Mouse (Mus musculus) CH12.LX (cell line): ENCODE measurements around the gene Rad23a. TPM values are rescaled to one million over a fixed set of nuclear protein-coding genes. Genes with fewer than 3 reads are reported as not detected.

ENCODE experiments used
- DNase-seq: peaks from one replicate; pipeline ENCODE4 v3.0.0-alpha.2; 2013; ENCODE audit errors: extremely low read depth
- H3K27ac ChIP-seq: 2 replicates; pipeline ENCODE4 v1.5.1; 2012; ENCODE audit warnings: low read depth, mild to moderate bottlenecking, control low read depth, moderate library complexity; ENCODE audit not compliant: insufficient read depth
- H3K27me3 ChIP-seq: replicated peaks from 2 replicates; pipeline ENCODE3; 2012; ENCODE audit warnings: inconsistent platforms
- H3K36me3 ChIP-seq, 2 experiments: replicated peaks in 1 of 2; 2 replicates each; pipeline versions ENCODE3 to v1.6.1; 2012; ENCODE audit warnings: inconsistent platforms in 1 of 2, low read length in 1 of 2, mild to moderate bottlenecking in 1 of 2, mixed read lengths in 1 of 2, moderate library complexity in 1 of 2; ENCODE audit not compliant: control insufficient read depth in 1 of 2, insufficient read depth in 1 of 2
- H3K4me1 ChIP-seq, 2 experiments: 2 replicates each; pipeline ENCODE4 v1.6.1; 2012; ENCODE audit warnings: inconsistent platforms in 1 of 2, moderate library complexity in 1 of 2; ENCODE audit not compliant: insufficient read depth in 2 of 2, control insufficient read depth in 1 of 2
- H3K4me2 ChIP-seq: 2 replicates; pipeline ENCODE4 v1.6.1; 2012; ENCODE audit warnings: low read depth, mild to moderate bottlenecking, control low read depth; ENCODE audit not compliant: poor library complexity, insufficient read depth, severe bottlenecking
- H3K4me3 ChIP-seq, 3 experiments: fragments of 150-350 bp in 1 of 3; sonication (generic) in 1 of 3; replicated peaks in 1 of 3; 2 replicates each; pipeline versions ENCODE3 to v1.5.1; 2011 to 2012; ENCODE audit warnings: low read depth in 2 of 3, low read length in 2 of 3, mild to moderate bottlenecking in 2 of 3, moderate library complexity in 2 of 3, control low read depth in 1 of 3, improper control_type of control experiment in 1 of 3, inconsistent platforms in 1 of 3, mixed read lengths in 1 of 3; ENCODE audit not compliant: poor library complexity in 1 of 3
- H3K79me2 ChIP-seq: replicated peaks from 2 replicates; pipeline ENCODE4 v1.6.1; 2012; ENCODE audit warnings: mild to moderate bottlenecking, moderate library complexity; ENCODE audit not compliant: control insufficient read depth, poor library complexity, insufficient read depth, severe bottlenecking; ENCODE audit errors: extremely low read depth
- H3K9ac ChIP-seq: 2 replicates; pipeline ENCODE4 v1.6.1; 2012; ENCODE audit warnings: low read depth, mild to moderate bottlenecking, control low read depth, moderate library complexity; ENCODE audit not compliant: insufficient read depth
- H3K9me3 ChIP-seq: replicated peaks from 2 replicates; pipeline ENCODE3; 2012; ENCODE audit warnings: low read length, inconsistent platforms, mixed read lengths
- BHLHE40 ChIP-seq: IDR thresholded peaks from 2 replicates; pipeline ENCODE4 v1.6.1; 2011; ENCODE audit warnings: mild to moderate bottlenecking, low read depth, low read length, improper control_type of control experiment
- CHD2 ChIP-seq: IDR thresholded peaks from 2 replicates; pipeline ENCODE4 v1.6.1; 2011; ENCODE audit warnings: low read length, improper control_type of control experiment
- CTCF ChIP-seq, 2 experiments: IDR thresholded peaks in 1 of 2; conservative IDR thresholded peaks in 1 of 2; 2 replicates each; pipeline ENCODE4 v1.5.1; 2011 to 2012; ENCODE audit warnings: low read depth in 2 of 2, low read length in 2 of 2, improper control_type of control experiment in 1 of 2, inconsistent platforms in 1 of 2, mild to moderate bottlenecking in 1 of 2, moderate library complexity in 1 of 2
- ELF1 ChIP-seq: IDR thresholded peaks from 2 replicates; pipeline ENCODE4 v1.6.1; 2014; ENCODE audit warnings: low read depth, mild to moderate bottlenecking, inconsistent platforms, low read length, improper control_type of control experiment
- ETS1 ChIP-seq: conservative IDR thresholded peaks from 2 replicates; pipeline ENCODE4 v1.6.1; 2012; ENCODE audit warnings: low read depth, mild to moderate bottlenecking, inconsistent platforms, low read length, improper control_type of control experiment, moderate library complexity
- HCFC1 ChIP-seq: IDR thresholded peaks from 2 replicates; pipeline ENCODE4 v1.6.1; 2012; ENCODE audit warnings: low read depth, mild to moderate bottlenecking, inconsistent platforms, low read length, improper control_type of control experiment
- IRF4 ChIP-seq: IDR thresholded peaks from 2 replicates; pipeline ENCODE4 v1.6.1; 2014; ENCODE audit warnings: low read depth, mild to moderate bottlenecking, inconsistent platforms, low read length, improper control_type of control experiment
- JUN ChIP-seq: IDR thresholded peaks from 2 replicates; pipeline ENCODE4 v1.6.1; 2011; ENCODE audit warnings: low read depth, mild to moderate bottlenecking, low read length, improper control_type of control experiment, moderate library complexity; ENCODE audit not compliant: insufficient read depth
- KAT2A ChIP-seq: IDR thresholded peaks from 2 replicates; pipeline ENCODE4 v1.6.1; 2012; ENCODE audit warnings: low read length, improper control_type of control experiment, inconsistent platforms; ENCODE audit not compliant: insufficient replicate concordance
- MAX ChIP-seq: IDR thresholded peaks from 2 replicates; pipeline ENCODE4 v1.6.1; 2011; ENCODE audit warnings: low read length, improper control_type of control experiment
- MAZ ChIP-seq: IDR thresholded peaks from 2 replicates; pipeline ENCODE4 v1.6.1; 2012; ENCODE audit warnings: low read depth, mild to moderate bottlenecking, inconsistent platforms, low read length, improper control_type of control experiment, moderate library complexity
- MEF2A ChIP-seq: IDR thresholded peaks from 2 replicates; pipeline ENCODE4 v1.6.1; 2014; ENCODE audit warnings: low read depth, mild to moderate bottlenecking, inconsistent platforms, low read length, improper control_type of control experiment, borderline replicate concordance
- MXI1 ChIP-seq: IDR thresholded peaks from 2 replicates; pipeline ENCODE4 v1.6.1; 2011; ENCODE audit warnings: mild to moderate bottlenecking, low read depth, low read length, improper control_type of control experiment
- MYC ChIP-seq: IDR thresholded peaks from 2 replicates; pipeline ENCODE4 v1.6.1; 2011; ENCODE audit warnings: low read depth, mild to moderate bottlenecking, improper control_type of control experiment, low read length
- NRF1 ChIP-seq: IDR thresholded peaks from 2 replicates; pipeline ENCODE4 v1.6.1; 2014; ENCODE audit warnings: low read depth, mild to moderate bottlenecking, inconsistent platforms, low read length, improper control_type of control experiment, moderate library complexity
- PAX5 ChIP-seq: IDR thresholded peaks from 2 replicates; pipeline ENCODE4 v1.6.1; 2012; ENCODE audit warnings: low read length, inconsistent platforms, mixed read lengths
- RAD21 ChIP-seq: IDR thresholded peaks from 2 replicates; pipeline ENCODE4 v1.6.1; 2011; ENCODE audit warnings: low read depth, mild to moderate bottlenecking, low read length, improper control_type of control experiment, moderate library complexity
- SIN3A ChIP-seq: IDR thresholded peaks from 2 replicates; pipeline ENCODE4 v1.6.1; 2012; ENCODE audit warnings: low read length, improper control_type of control experiment, inconsistent platforms
- SMC3 ChIP-seq: IDR thresholded peaks from 2 replicates; pipeline ENCODE4 v1.6.1; 2011; ENCODE audit warnings: low read depth, low read length, improper control_type of control experiment
- TBP ChIP-seq: conservative IDR thresholded peaks from 2 replicates; pipeline ENCODE4 v1.6.1; 2011; ENCODE audit warnings: low read depth, low read length, improper control_type of control experiment
- TCF12 ChIP-seq: IDR thresholded peaks from 2 replicates; pipeline ENCODE4 v1.6.1; 2014; ENCODE audit warnings: low read depth, mild to moderate bottlenecking, inconsistent platforms, low read length, improper control_type of control experiment
- UBTF ChIP-seq: IDR thresholded peaks from 2 replicates; pipeline ENCODE4 v1.6.1; 2012; ENCODE audit warnings: low read depth, mild to moderate bottlenecking, inconsistent platforms, low read length, improper control_type of control experiment, moderate library complexity
- USF1 ChIP-seq: IDR thresholded peaks from 2 replicates; pipeline ENCODE4 v1.6.1; 2014; ENCODE audit warnings: low read depth, mild to moderate bottlenecking, inconsistent platforms, low read length, improper control_type of control experiment
- ZNF384 ChIP-seq: IDR thresholded peaks from 2 replicates; pipeline ENCODE4 v1.6.1; 2012; ENCODE audit warnings: low read depth, low read length, improper control_type of control experiment, inconsistent platforms
- dilution Hi-C: fragments of 300-500 bp; cut with MboI; formaldehyde crosslinking; loops from 2 replicates; pipeline ENCODE4 v1.14.3; 2020; ENCODE audit warnings: low sequenced_read_pairs; ENCODE audit not compliant: extremely low pct_unique_long_range_greater_than_20kb, extremely low pct_ligation_motif_present
- in situ Hi-C: fragments of 300-500 bp; cut with MboI; formaldehyde crosslinking; loops from 3 replicates; pipeline ENCODE4 v1.14.3; 2019; ENCODE audit warnings: low sequenced_read_pairs, low pct_ligation_motif_present, low pct_unique_long_range_greater_than_20kb, mixed read lengths
- polyA plus RNA-seq: library from polyadenylated mRNA; unstranded; fragments of >175 nt; gene quantifications from 2 replicates; pipeline ENCODE4 v1.2.1, GENCODE M21; 2012; ENCODE audit warnings: low read depth; ENCODE audit not compliant: insufficient read length
- total RNA-seq, 2 experiments: library from RNA; depleted of rRNA; stranded (reverse); fragments of 300-350 nt in 1 of 2; fragments of >200 nt in 1 of 2; gene quantifications; 2 replicates each; pipeline ENCODE4 v1.2.3; 2012 to 2014

The Rad23a gene
- total and polyA plus RNA-seq, 3 experiments: 66.5 to 135 (median 115) TPM

DNA sequence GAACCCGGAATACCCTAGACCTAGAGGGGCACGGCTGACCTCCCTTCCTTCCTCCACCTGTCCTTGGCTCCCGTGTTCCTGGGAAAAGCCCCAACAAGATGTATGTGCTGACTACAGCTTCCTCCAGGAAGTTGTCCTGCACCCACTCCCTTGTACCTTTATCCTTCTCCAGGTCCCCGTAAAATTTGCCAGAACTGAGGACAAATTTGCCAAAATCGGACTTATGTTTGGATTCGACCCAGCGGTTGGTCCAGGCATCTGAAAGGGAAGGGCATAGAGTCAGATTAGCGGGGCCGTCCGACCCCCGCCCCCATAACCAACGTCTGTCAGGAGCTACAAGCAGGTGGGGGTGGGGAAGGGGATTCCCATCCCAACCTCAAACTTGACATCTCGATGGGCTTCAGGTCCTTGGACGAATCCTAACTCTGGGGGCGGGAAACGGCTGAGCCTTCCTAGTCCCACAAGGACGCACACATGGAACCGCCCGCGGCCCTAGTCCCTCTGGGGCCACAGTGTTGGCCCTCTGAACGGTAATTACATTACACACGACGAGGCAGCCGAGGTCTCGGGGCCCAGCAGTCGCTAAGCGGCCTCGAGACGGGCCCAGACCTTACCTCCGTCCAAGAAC is 5.7 kb upstream of the Rad23a start:
- dilution Hi-C loops (no loop called here), in situ Hi-C loops (loop anchor here (5.0 kb wide), 1 partner anchor 41 kb away; no protein-coding TSS in a partner anchor)
- H3K4me3 ChIP-seq: peak overlapping the region; percentile 80 to 98 (median 89)
- no peak for TF ChIP-seq UBTF
- TF ChIP-seq JUN: no peak
- no peak; the same call in 1 of the 2 replicates for TF ChIP-seq MAZ
- TF ChIP-seq CHD2: 0 out of 2 replicates have a peak, but pooled peaks have one; percentile 33
- TF ChIP-seq IRF4: no peak
- TF ChIP-seq BHLHE40: 0 out of 2 replicates have a peak, but pooled peaks have one; percentile 1
- peak; percentile 5; the same call in 1 of the 2 replicates for TF ChIP-seq TCF12
- TF ChIP-seq MXI1: peak; percentile 21; the same call in 1 of the 2 replicates
- H3K27ac ChIP-seq: peak overlapping the region; percentile 48
- peaks cover 39 to 47% of the 10 kb centered on the region in 2 experiments for H3K36me3 ChIP-seq
- H3K4me2 ChIP-seq: peak overlapping the region; percentile 64
- H3K79me2 ChIP-seq: peaks cover 31% of the 10 kb centered on the region
- DNase-seq: no peak
- H3K9ac ChIP-seq: peak overlapping the region; percentile 85
- H3K4me1 ChIP-seq: peaks cover 13 to 43% of the 10 kb centered on the region in 2 experiments
- no peaks in the 10 kb centered on the region for H3K9me3 ChIP-seq
- no peaks in the 10 kb centered on the region for H3K27me3 ChIP-seq

DNA sequence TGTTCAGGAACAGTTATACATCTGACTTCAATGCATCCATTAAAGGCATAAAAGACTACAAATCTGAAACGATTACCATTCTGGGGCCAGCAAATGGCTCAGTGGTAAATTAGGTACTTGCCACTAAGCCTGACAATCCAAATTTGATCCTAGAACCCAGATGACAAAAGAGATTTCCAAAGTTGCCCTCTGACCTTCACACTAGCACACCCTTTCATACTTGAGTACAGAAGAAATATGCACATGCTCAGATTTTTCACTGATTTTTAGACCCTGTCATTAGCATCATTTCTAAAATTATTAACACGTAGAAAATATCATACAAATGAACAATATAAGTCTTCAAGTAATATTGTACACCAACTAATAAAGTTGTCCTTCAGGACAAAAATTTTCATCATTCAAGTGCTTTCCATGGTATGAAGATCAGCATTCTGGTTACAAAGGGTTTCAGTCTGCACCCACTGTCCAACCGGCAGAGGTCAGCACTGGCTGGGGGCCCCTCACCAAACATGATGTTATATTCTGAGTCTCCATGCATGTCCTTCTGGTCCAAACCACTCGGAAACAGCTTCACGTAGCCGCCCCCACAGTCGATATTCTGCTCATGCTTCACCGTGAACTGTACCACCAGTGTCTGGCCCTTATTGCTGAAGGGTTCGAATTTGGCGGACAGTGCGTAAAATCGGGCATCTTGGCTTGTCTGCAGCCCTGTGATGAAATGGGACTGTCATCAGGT is 5.1 kb upstream of the Rad23a start:
- Histone ChIP-seq H3K27ac (peak overlapping the region; percentile 48), H3K79me2 (peaks cover 31% of the 10 kb centered on the region), H3K4me2 (peak overlapping the region; percentile 64), H3K4me3 (peak overlapping the region; percentile 80 to 98 (median 89)), H3K9me3 (no peaks in the 10 kb centered on the region), H3K27me3 (no peaks in the 10 kb centered on the region), H3K36me3 (peaks cover 41 to 49% of the 10 kb centered on the region in 2 experiments), H3K4me1 (peaks cover 13 to 44% of the 10 kb centered on the region in 2 experiments), H3K9ac (peak overlapping the region; percentile 85)
- TF ChIP-seq SMC3 (peak; percentile 56), ZNF384 (no peak), NRF1 (peak; percentile 0; the same call in 1 of the 2 replicates), USF1 (no peak), MXI1 (peak; percentile 74), SIN3A (peak; percentile 61), HCFC1 (no peak), MYC (no peak), MAX (0 out of 2 replicates have a peak, but pooled peaks have one; percentile 13), TCF12 (peak; percentile 28; the same call in 1 of the 2 replicates), RAD21 (peak; percentile 13), ELF1 (no peak), TBP (0 out of 2 replicates have a peak, but pooled peaks have one; percentile 31), ETS1 (no peak), PAX5 (no peak), CTCF (conservative IDR thresholded peaks at IDR 0.05 in 1 of 2, IDR thresholded peaks at IDR 0.05 in 1 of 2; ENCODE audit: low read depth in 2 of 2, low read length in 2 of 2) (peak in 1 of 2 experiments; percentile 67; a peak in 2 of 4 replicates), KAT2A (no peak), MAZ (peak; percentile 78; the same call in 1 of the 2 replicates), MEF2A (no peak), BHLHE40 (0 out of 2 replicates have a peak, but pooled peaks have one; percentile 9), UBTF (0 out of 2 replicates have a peak, but pooled peaks have one; percentile 47)
- in situ Hi-C loops: loop anchor here (5.0 kb wide), 1 partner anchor 42 kb away; no protein-coding TSS in a partner anchor
- dilution Hi-C loops: no loop called here
- no peak for DNase-seq
